Mouse (Mus musculus) monocyte, adult 5-6 weeks (primary cell): ENCODE measurements around the gene Epb41l4b. TPM values are rescaled to one million over a fixed set of nuclear protein-coding genes. Genes with fewer than 3 reads are reported as not detected.

Source experiments
- ATAC-seq: fragments of 153-309, 156-312 bp; replicated peaks from 2 replicates; pipeline ENCODE4 v1.8.0; 2017; ENCODE audit warnings: mild to moderate bottlenecking; ENCODE audit not compliant: low TSS enrichment, insufficient number of reproducible peaks, severe bottlenecking, poor library complexity, low FRiP score
- total RNA-seq: library from RNA; stranded (forward); fragments of 200-1000, 200-491, 200-594 nt; gene quantifications from 3 replicates; pipeline ENCODE4 v1.2.3, GENCODE M21; 2017

The Epb41l4b gene
- total RNA-seq, 1 experiment from 2014 or later: not detected

DNA sequence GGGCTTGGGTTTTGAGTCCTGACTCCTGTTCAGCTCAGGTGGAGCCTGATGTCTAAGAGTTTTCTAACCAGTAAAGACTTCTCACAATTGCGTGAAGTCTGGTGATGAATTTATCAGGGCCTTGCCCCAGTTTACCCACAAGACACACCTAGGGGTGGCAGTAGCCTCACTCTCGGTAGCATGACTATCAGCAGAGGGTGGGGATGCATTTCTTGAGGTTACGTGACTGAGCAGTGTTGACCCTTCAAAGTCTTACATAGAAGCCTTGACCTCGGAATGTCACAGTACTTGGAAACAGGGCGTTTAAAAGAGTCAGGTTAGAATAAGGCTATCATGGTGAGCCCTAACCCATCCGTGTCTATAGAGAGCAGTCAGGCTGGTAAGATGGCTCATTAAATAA lies 23.3 kb downstream of the Epb41l4b start:
- no peak for ATAC-seq

DNA sequence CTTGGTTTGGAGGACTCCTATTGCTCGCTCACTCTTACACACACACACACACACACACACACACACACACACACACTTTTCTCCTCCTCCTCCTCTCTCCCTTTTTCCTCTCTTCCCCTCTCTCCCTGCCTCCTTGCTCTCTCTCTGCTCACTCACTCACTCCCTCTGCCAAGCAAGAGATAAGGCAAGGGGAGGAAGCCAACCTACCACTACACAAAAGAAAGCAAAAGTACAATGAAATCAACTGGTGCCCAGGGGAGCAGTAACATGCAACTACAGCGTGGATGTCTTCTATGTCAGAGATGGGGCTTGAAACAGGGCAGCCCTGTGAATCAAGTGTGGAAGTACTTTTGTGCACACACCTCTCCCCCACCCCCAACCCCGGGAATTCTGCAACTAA lies 24.4 kb downstream of the Epb41l4b start:
- ATAC-seq: no peak

DNA sequence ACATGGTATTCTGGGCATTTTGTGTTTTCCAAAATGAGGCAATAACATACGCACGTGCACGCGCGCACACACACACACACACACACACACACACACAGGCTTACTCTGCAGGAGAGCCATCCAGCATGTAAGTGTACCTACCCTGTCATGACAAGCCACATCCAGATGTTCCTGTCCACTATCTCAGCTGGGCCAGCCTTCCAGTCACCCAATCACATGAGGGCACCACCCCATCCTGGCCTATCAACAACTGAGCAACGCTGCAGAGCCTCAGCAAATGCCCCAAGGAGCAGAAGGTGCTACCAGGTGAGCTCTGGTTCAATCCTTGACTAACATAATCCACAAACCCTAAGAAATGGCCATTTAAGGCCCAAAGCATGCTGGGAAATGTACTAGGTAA lies 27.0 kb downstream of the Epb41l4b start:
- no peak for ATAC-seq

DNA sequence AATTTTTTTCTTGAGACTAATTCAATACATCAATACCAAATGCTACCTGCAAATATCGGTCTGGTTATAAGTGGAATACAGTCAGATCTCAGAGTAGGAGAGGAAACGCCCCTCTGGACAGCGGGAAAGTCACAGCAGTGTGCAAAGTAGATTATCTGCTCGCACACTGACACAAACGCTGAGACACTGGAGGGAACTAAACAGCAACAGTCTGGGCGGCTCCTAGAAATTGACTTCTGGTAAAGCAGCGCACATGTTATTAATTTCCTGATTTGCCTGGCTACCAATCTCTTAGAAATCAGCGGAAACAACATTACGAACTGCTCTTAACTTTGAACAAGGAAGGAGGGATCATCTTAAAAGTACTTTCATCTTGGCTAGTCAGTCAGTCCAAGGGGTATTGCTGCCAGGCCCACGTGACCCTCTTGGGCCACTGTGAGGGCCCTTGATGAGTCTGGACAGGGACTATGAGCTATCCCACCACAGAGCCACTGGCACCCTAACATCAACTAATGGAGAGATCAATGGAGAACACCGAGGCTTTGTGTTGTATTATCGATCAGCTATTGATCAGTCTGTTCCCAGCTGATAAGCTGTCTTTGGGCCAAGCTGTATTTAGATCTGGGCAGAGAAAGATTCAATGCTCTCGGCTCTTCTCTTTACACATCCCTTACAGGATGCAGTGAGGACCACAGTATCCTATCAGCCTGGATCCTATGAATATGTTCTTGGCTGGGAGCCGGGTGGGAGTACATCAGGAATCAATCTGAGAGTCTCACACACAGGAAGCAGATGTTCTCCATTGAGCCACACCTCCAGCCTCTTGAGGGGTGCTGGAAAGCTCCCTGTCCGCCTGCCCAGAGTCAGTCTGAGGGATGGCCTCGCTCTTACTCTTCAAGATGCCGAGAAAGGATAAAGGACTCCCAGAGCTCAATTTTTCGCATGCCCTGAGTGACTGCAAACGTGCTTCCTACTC lies 28.3 kb downstream of the Epb41l4b start:
- no peak for ATAC-seq

DNA sequence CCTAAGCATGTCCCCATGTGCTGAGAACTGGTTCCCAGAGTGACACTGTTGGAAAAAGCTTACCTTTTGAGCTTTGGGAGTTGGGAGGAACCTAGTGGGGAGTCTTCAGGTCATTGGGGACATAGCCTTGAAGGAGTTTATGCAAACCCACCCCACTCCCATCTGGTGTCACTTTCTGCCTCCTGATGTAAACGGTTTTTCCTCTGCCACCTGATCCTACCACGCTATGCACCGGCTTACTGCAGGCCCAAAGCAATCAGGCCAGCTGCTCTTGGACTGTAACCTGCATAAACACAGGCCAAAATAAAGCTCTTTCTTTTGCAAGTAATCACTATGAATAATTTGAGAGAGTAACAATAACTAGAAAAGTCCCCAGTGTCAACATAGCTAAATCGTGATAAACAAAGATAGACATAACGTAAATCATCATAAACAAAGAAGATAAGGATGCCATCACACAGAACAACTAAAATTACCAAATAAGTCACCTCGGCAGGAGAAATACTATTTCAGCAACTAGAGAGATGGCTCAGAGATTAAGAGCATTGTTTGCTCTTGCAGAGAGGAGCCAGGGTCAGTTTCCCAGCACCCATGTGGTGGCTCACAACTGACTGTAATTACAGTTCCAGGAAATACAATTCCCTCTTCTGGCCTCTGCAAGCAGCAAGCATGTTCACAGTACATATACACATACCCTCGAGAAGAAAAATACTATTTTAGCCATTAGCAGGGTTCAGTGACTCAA lies 29.6 kb downstream of the Epb41l4b start:
- ATAC-seq: no peak

DNA sequence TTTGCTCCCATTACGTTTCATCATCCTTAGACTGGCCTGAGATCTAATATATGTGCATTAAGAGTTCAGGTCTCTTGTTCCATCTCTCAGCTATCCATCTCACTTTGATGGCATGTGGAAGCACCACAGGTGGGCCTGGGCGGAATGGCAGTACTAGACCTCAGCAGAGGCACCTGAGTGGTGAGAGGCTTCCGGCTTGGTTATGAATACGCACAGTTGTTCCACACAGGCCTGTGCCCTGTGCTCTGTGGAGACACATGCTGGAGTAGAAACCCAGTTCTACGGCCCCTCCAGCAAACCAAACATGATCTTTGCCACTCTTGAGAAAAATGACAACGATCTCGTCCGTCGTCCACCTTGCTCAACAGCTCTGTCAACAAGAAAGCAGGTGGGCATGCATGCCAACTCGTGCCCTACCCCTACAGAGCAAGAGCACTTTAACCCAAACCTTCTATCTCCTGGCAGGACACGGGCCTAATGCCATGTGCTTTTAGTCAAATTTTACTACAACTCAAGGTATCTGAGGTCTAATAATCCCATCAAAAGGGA lies 31.2 kb downstream of the Epb41l4b start:
- ATAC-seq: no peak

DNA sequence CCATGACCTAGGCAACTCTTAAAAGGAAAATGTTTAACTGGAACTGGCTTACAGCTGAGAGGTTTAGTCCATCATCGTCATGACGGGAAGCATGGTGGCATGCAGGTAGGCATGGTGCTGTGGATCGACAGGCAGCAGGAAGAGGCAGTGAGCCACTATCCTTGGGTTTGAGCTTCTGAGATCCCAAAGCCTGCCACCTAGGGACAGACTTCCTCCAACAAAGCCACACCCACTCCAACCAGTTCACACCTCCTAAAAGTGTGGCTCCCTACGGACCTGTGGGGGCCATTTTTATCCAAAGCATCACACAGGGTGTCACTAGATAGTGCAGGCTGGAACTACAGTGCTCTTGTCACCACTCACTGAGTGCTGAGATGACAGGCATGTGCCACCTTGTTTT lies 31.8 kb downstream of the Epb41l4b start:
- ATAC-seq: no peak

DNA sequence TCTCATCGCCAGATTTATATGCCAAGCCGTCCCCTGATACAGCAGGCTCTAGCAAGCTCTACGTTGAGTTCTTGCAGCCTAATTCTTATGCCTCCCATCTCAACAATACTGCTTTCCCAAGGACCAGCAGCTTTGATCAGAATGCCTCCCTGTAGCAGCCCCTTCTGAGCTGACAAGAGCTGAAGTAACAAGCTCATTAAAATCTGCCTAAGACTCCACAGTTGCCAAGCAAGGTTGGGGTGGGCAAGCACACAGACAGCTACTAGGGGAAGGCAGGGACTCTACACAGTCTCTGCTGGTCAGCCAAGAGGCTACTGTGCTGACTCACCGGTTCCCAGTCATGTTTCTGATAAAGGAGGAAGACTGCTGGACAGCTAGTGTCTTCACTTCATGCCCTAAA lies 33.7 kb downstream of the Epb41l4b start:
- no peak for ATAC-seq

DNA sequence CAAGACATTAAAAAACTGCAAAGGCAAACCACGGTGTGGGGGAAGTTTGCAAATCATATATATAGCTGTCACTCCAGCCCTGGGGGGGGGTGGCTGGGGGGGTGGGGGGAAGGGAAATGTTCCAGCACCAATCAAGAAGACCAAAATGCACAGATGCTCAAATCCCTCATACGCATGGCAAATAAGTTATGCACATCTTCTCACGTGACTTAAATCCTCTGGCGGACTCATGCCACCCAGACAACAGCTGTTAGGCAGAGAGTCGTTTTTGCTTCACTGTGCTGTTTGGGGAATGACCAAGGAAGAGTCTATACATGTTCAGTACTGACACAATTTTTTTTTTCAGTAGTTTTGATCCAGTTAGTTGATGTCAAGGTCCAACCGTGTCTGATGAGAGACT lies 37.9 kb downstream of the Epb41l4b start:
- ATAC-seq: no peak

DNA sequence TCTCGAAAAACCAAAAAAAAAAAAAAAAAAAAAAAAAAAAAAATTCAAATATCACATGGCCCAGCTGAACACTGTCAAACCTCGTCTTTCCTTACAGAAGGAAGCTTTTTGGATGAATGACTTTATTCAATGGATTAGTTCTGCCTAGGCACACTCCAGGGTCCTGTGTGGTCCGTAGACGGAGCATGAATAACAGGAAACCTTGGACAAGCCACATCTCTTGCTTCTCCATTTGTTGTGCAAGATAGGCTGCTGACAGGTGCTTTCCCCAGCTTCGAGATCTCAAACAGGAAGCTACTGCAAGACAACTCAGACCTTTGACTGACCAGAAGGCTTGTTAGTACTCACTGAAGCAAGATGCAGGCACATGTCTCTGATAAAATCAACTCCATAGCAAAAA lies 39.4 kb downstream of the Epb41l4b start:
- ATAC-seq: peak; percentile 61; the same call in 1 of the 2 replicates

DNA sequence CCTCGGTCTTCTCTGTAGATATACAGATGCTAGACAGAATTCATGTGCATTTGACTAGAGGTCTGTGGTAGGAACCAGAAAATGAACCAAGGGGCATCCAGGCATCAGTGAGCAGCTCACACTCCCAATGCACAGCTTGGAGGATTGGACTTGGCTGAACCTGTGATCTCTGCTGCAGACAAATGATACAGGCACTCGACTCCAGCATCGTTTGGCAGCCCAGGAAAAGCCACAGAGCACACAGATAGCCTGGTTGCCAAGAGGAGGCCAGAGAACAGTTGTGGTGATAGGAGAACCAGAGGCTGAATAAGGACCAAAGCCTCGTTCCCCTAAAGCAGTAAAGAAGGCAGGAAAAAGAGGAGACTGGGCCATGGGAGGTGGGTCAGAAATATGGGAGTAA lies 42.1 kb downstream of the Epb41l4b start:
- no peak for ATAC-seq

DNA sequence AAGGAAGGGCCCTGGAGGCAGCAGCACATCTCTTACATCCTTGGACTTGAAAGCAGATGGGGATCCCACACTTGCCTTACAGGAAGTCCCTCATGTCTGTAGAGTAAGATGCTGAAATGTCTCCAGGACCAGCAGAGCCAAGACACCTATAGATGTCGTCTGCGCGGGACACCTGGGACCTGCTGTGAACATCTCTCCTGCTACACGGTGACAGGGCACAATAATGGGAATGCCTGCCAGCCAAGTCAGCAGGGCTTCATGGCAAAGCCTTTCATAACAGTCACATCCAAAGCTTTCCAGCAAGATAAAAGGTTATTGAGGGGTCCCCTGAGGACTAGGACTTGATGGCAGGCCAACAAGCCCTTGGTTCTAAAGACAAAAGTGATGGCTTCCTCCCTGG lies 45.8 kb downstream of the Epb41l4b start:
- no peak for ATAC-seq

DNA sequence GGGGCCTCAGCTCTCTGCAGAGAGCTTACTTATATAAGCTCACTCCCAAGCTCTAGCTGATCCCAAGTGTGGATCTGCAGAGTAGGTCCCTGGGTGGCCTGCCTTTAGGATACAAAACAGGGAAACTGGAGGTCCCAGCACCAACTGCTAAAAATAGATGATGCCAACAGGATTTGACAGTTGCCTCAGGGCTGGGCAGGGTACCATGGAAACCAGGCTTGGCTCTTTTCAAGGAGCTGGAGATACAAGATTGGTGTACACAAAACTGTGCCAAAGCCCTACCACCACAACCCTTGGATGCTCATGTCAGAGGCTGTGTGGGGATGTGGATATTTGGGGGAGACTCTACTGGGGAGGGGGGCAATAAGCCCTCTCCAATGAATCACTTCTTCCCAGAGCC lies 47.7 kb downstream of the Epb41l4b start:
- no peak for ATAC-seq

DNA sequence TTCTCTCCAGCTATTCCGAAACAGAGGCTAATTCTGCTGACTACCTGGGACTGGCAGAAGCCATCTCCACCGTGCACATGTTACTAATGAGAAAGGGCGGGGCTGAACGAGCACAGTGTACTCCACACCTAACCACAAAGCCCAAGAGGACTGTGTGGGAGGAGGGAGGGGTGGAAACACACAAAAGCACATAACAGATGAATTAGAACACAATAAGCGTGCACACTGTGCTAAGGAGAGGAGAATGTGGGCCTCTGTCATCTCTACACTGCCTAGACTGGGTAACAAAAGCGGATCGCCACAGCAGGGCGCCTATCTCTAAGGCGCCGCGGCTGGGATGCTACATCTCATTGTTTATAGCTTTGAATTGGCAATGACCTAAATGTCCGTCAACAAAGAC lies 51.9 kb downstream of the Epb41l4b start:
- ATAC-seq: no peak

DNA sequence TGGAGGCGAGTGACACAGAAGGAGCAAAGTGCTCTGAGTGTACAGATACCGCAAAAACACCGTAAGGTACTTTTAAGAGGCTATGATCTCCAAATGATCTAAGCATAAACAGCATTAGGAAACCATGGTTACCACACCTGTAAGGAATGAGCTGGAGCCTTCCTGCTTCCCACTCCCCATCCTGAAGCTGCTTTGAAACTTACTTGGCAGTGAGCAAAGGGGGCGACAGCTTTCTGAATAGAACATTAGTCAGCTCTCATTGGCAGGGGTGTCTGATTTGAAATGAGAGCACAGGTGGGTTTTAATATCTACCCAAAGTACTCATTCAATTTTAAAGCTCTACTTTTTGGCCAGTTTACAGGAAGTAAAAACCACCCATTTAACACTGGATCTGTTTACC lies 54.9 kb downstream of the Epb41l4b start:
- no peak for ATAC-seq

DNA sequence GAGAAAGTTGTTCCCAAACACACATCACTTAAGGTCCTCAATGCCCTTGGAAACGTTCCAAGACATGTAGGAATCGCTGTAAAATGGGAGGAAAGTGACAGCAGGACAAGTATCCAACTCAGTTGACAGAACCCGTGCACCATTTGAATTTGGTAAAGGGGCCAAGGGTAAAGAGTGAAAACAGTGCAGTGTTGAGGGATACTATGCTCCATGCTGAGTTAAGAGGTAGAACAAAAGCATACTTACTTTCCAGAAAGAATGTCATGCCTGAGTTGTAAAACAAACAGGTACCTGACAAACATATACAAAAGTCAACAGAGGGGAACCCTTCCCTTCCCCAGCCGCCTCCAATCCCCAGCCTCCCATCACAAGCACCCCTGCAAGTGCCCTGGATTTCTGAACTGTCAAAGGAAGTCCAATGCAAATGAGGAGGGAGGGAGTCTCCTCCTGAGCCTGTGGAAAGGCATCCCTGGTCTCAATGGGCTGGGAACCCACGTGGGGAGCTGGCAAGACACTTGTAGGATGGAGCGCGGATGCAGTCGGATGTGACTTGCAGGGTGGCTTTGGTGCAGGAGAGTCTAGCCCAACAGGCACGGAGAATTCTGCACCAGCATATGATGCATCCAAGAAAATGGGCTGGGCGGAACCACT lies 57.4 kb downstream of the Epb41l4b start:
- ATAC-seq: no peak

DNA sequence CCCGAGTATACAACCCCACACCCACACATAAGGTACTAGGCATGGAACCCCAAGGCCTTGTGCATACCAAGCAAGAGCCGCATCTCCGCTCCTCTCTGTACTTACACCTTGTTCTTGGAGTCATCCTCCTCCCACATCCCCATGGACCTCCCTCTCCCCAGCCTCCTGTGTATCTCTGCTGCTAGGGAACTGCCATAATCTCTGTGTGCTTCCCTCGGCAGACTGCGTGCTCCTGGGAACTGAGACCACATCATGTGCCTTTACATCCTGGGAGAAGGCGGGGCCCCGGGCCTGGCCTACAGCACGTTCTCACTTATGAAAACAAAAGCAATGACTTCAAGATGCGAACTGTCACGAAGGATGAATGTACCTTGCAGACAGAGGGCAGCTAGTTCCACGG lies 59.6 kb downstream of the Epb41l4b start:
- ATAC-seq: no peak

DNA sequence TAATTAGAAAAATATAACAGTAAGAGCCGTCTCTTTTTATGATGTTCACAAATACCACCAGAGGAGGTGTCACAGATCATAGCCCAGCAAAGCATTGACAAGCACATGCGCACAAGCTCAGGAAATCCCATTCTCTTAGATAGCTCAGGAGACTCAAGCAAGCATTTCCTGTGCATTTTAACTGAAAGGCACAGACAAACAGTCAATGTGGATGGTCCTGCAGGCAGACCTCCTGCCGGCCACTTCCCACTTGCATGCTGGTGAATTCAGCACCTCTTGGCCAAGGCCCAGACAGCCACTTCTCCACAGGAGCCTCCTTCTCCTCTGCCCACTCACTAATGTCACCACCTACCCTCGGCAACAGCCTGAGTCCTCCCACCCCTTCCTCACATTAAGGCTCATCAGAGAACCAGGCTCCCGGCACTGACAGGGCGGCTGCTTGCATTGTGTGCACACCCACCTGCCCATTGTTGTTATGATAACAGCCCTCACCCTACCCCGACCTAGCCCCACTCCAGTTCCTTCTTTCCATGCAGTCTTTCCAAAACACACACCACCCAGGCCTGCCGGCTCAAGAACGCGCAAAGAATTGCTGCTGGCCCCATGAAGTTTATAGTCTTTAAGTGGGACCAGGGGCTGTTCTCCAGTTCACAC lies 60.3 kb downstream of the Epb41l4b start:
- ATAC-seq: no peak

DNA sequence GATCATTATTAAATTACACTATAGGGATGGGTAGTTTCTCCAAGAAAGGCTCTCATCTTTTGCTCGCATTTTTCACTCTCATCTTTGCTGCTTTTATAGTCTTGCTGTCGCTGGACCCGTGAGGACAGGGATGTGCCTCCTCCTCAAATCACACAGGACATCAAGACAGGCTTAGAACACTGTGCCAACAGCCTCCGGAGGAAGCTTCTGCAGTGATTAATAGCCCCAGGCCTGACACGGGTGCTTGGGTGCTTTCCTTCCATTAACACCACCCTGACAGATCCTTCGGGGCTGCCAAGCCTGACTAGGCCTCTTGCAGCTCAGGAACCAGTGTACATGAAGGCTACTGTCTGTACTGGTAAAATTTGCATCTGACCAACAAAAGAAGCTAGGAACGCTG lies 61.8 kb downstream of the Epb41l4b start:
- ATAC-seq: no peak
